Mouse (Mus musculus) spleen, adult 18-20 months (tissue): ENCODE results near the gene Exosc5.

ENCODE experiments used
- DNase-seq, 2 experiments: peaks; one replicate each; pipeline ENCODE4 v3.0.0; 2022; ENCODE audit warnings: mixed read lengths in 2 of 2

Exosc5 gene

GRCm38 (mm10) chr7:25637099-25637498, 21.9 kb upstream of the Exosc5 start:
- DNase-seq, result no peak

- no peak for DNase-seq
Measured at GRCm38 (mm10) chr7:25639754-25640153, 19.2 kb upstream of the Exosc5 start.

- no peak for DNase-seq
Measured at GRCm38 (mm10) chr7:25644136-25644535, 14.8 kb upstream of the Exosc5 start.

GRCm38 (mm10) chr7:25644631-25645030, 14.3 kb upstream of the Exosc5 start:
- no peak for DNase-seq

GRCm38 (mm10) chr7:25645074-25645473, 13.9 kb upstream of the Exosc5 start:
- DNase-seq, result no peak

GRCm38 (mm10) chr7:25647574-25648123, 11.3 kb upstream of the Exosc5 start:
- peak; percentile 64 to 67 for DNase-seq

- DNase-seq, result no peak
Measured at GRCm38 (mm10) chr7:25649839-25650238, 9.1 kb upstream of the Exosc5 start.

GRCm38 (mm10) chr7:25651281-25651680, 7.7 kb upstream of the Exosc5 start:
- peak in 1 of 2 experiments; percentile 62 for DNase-seq

GRCm38 (mm10) chr7:25652244-25652759, 6.7 kb upstream of the Exosc5 start:
- DNase-seq, result peak in 1 of 2 experiments; percentile 48

GRCm38 (mm10) chr7:25655601-25656428, 3.1 kb upstream of the Exosc5 start:
- DNase-seq, result no peak

GRCm38 (mm10) chr7:25657785-25658184, 1.2 kb upstream of the Exosc5 start:
- no peak for DNase-seq

GRCm38 (mm10) chr7:25666381-25666780, 7.4 kb downstream of the Exosc5 start:
- DNase-seq, result no peak

- DNase-seq, result no peak
Measured at GRCm38 (mm10) chr7:25669158-25669557, 10.2 kb downstream of the Exosc5 start.

GRCm38 (mm10) chr7:25669631-25670030, 10.7 kb downstream of the Exosc5 start:
- no peak for DNase-seq

GRCm38 (mm10) chr7:25670096-25670495, 11.1 kb downstream of the Exosc5 start:
- no peak for DNase-seq

GRCm38 (mm10) chr7:25671686-25672085, 12.7 kb downstream of the Exosc5 start:
- DNase-seq, result no peak

- no peak for DNase-seq
Measured at GRCm38 (mm10) chr7:25672442-25672841, 13.5 kb downstream of the Exosc5 start.

GRCm38 (mm10) chr7:25674297-25674696, 15.3 kb downstream of the Exosc5 start:
- no peak for DNase-seq

GRCm38 (mm10) chr7:25674719-25675300, 15.8 kb downstream of the Exosc5 start, which contains the start of gene Tmem91:
TSS of gene Tmem91 (minus strand) at chr7:25675166.
- no peak for DNase-seq

GRCm38 (mm10) chr7:25675405-25675804, 16.4 kb downstream of the Exosc5 start:
- no peak for DNase-seq

- DNase-seq, result no peak
Measured at GRCm38 (mm10) chr7:25676085-25676781, 17.3 kb downstream of the Exosc5 start.

- DNase-seq, result no peak
Measured at GRCm38 (mm10) chr7:25677013-25677412, 18.0 kb downstream of the Exosc5 start.

- DNase-seq, result no peak
Measured at GRCm38 (mm10) chr7:25679971-25680370, 21.0 kb downstream of the Exosc5 start.
